Mouse (Mus musculus) C2C12 (cell line): ENCODE measurements around the gene Setd3.

Source experiments
- CTCF ChIP-seq: IDR thresholded peaks from one replicate; pipeline ENCODE4 v1.5.1; 2011; ENCODE audit not compliant: control insufficient read depth, insufficient read depth, insufficient read length
- FOSL1 ChIP-seq: IDR thresholded peaks from one replicate; pipeline ENCODE4 v1.8.0; 2011; ENCODE audit warnings: mild to moderate bottlenecking, low read length; ENCODE audit not compliant: poor library complexity, insufficient read depth, severe bottlenecking
- MYOG ChIP-seq: IDR thresholded peaks from one replicate; pipeline ENCODE4 v1.6.1; 2011; ENCODE audit not compliant: control insufficient read depth, insufficient read length; ENCODE audit errors: extremely low read depth
- USF1 ChIP-seq: IDR thresholded peaks from one replicate; pipeline ENCODE4 v1.6.1; 2011; ENCODE audit warnings: low read depth, mild to moderate bottlenecking, control low read depth, moderate library complexity

DNA sequence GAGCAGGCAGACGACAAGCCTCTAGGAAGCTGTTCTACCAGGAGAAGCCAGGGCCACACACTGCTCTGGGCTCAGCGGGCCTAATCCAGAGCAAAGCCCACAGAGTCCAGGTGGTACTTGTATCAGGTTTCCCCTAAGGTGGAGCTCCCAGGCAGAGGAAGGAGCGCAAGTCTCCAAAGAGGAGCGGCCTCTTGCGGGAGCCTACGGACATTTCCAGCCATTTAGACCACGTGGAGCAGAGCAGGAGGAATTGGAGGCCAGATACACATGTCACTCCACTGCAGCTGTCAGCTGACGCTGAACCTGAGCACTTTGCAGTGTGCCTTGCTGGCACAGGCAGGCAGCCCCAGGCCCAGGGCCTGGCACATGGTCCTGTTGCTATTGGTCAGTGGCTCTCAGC, 36.0 kb upstream of the Setd3 start:
- TF ChIP-seq CTCF (no peak), USF1 (no peak), MYOG (no peak), FOSL1 (no peak)
